Mouse (Mus musculus) embryonic facial prominence, embryonic 11.5 days (tissue): ENCODE measurements around the gene Rfx1. TPM values are rescaled to one million over a fixed set of nuclear protein-coding genes. Genes with fewer than 3 reads are reported as not detected.

Source experiments
- ATAC-seq: fragments of 200-750 bp; cut with Nextera tagmentation; replicated peaks from 2 replicates; pipeline ENCODE4 v1.8.0; 2017; ENCODE audit warnings: low read depth; ENCODE audit not compliant: insufficient number of reproducible peaks, low FRiP score, low TSS enrichment
- DNase-seq: peaks from one replicate; pipeline ENCODE4 v3.0.0-alpha.2; 2015; ENCODE audit warnings: low spot score
- H3K27ac ChIP-seq: fragments of 300-500 bp; sonication (generic); replicated peaks from 2 replicates; pipeline ENCODE4 v1.5.1; 2014; ENCODE audit warnings: mild to moderate bottlenecking, low read depth, low read length, control low read depth
- H3K27me3 ChIP-seq: fragments of 300-500 bp; sonication (generic); 2 replicates; pipeline ENCODE4 v1.6.1; 2014; ENCODE audit warnings: mild to moderate bottlenecking, low read length, moderate library complexity, mixed read lengths; ENCODE audit not compliant: control insufficient read depth, insufficient read depth
- H3K36me3 ChIP-seq: fragments of 300-500 bp; sonication (generic); replicated peaks from 2 replicates; pipeline ENCODE4 v1.6.1; 2014; ENCODE audit warnings: low read depth, mild to moderate bottlenecking, low read length, moderate library complexity, mixed read lengths; ENCODE audit not compliant: control insufficient read depth, insufficient read depth
- H3K4me1 ChIP-seq: fragments of 300-500 bp; sonication (generic); 2 replicates; pipeline ENCODE4 v1.6.1; 2014; ENCODE audit warnings: low read length, mixed read lengths; ENCODE audit not compliant: control insufficient read depth, insufficient read depth
- H3K4me2 ChIP-seq: fragments of 300-500 bp; sonication (generic); 2 replicates; pipeline ENCODE4 v1.6.1; 2014; ENCODE audit warnings: low read depth, mild to moderate bottlenecking, control low read depth, low read length, moderate library complexity
- H3K4me3 ChIP-seq: fragments of 300-500 bp; sonication (generic); 2 replicates; pipeline ENCODE4 v1.5.1; 2014; ENCODE audit warnings: low read depth, low read length, control low read depth
- H3K9ac ChIP-seq: fragments of 300-500 bp; sonication (generic); replicated peaks from 2 replicates; pipeline ENCODE4 v1.6.1; 2014; ENCODE audit warnings: mild to moderate bottlenecking, control low read depth, low read length
- H3K9me3 ChIP-seq: fragments of 300-500 bp; sonication (generic); replicated peaks from 2 replicates; pipeline ENCODE4 v1.6.1; 2016; ENCODE audit warnings: mild to moderate bottlenecking, low read length, inconsistent platforms, mixed read lengths; ENCODE audit not compliant: control insufficient read depth
- WGBS: fragments of 180-500 bp; shearing (Covaris S2); extraction: QIAGEN DNeasy Blood & Tissue Kit; methylation state at CpG from one replicate; pipeline ENCODE4 v1.1.7; 2014; 5-methylcytosine and 5-hydroxymethylcytosine counted together
- polyA plus RNA-seq: library from polyadenylated mRNA; unstranded; fragments of >200 nt; fragmentation: Nextera tagmentation; extraction: Ambion mirVana; gene quantifications from 2 replicates; pipeline ENCODE4 v1.2.1, GENCODE M21; 2014

Rfx1 gene
- polyA plus RNA-seq, 1 experiment from 2014 or later: 7.5 TPM

DNA sequence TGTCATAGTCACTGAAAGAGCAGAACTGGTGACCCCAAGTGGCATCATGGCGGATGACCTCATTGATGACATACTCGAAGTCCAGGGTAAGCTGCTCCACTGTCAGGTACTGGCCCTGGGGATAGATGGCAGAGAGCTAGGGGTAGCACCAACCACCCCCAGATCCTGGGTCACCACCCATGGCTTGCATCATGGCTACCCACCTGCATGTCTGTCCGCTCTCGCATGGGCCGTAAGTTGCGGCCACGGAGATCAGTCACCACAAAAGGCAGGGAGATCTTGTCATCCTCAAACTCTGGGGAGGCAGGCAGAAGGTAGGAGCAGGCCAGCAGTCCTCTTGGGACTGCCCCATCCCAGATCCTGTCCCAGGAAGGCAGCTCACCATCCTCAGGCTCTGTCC, 31.7 kb downstream of the Rfx1 start:
- no peak for ATAC-seq
- no peak overlapping the region for H3K27ac ChIP-seq
- 96% methylated on average over 7 of the region's 7 CpGs for WGBS
- DNase-seq: no peak
- peaks cover 2% of the 10 kb centered on the region; the same call in 1 of the 2 replicates for H3K4me1 ChIP-seq
- no peak overlapping the region for H3K4me3 ChIP-seq
- no peak overlapping the region for H3K9ac ChIP-seq
- no peaks in the 10 kb centered on the region for H3K9me3 ChIP-seq
- no peaks in the 10 kb centered on the region for H3K27me3 ChIP-seq
- no peak overlapping the region for H3K4me2 ChIP-seq
- peaks cover 10% of the 10 kb centered on the region for H3K36me3 ChIP-seq

DNA sequence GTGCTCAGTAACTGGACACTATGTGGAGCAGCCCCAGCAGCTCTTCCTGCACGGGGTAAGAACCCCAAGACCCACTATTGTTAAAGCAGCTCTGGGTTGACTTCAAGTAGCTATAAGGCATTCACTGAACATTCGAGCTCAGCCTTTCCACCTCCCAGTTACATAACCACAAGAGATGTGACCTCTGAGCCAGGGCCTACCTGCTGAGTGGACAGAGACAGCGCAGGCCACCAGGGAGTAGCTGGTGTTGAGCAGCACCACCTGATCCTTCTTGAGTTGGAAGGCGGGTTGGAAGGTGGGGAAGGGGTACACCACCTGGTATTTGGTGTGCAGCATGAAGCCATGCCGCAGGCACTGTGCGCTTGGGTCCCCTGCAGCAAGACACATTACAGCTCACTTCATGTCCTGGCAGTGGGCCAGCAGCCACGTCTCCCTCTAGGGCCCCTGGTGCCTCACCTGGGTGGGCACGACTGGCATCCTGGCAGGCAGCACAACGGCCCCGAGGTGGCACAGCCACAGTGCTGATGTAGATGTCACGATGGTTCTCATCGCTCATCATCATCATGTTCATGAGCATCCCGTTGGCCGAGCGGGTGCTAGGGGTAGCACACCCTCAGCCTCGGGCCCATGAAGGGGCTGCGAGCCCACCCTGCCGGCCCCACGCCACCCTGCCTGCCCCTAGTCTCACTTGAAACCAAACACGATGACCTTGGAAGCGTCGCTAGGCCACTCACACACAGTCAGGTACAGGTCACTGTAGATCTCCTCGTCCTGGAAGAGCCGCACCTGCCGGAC, 35.0 kb downstream of the Rfx1 start:
- no peak overlapping the region for H3K4me3 ChIP-seq
- H3K27ac ChIP-seq: no peak overlapping the region
- peaks cover 10% of the 10 kb centered on the region for H3K36me3 ChIP-seq
- H3K4me1 ChIP-seq: peaks cover 4% of the 10 kb centered on the region; the same call in 1 of the 2 replicates
- H3K9ac ChIP-seq: no peak overlapping the region
- DNase-seq (no peak), ATAC-seq (no peak)
- 93% methylated on average over 25 of the region's 25 CpGs for WGBS
- no peak overlapping the region for H3K4me2 ChIP-seq
- no peaks in the 10 kb centered on the region for H3K27me3 ChIP-seq
- H3K9me3 ChIP-seq: no peaks in the 10 kb centered on the region

DNA sequence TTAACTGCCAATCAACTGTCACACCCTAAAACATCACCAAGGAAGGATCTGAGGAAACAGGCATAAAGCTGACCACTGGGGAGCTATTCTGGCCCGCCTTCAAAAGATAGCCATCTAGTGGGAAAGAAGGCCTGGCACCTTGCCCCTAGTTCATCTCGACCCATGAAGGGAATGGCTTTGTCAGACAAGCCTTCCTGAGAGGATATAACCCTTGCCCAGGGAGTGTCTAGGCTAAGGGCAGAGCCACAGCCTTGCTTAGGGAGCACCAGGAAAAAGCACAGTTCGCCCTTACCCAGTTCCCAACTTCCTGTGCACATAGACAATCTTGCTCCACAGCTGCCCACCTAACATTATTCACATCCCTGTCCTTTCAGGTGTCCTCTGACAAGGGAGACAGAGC, 37.0 kb downstream of the Rfx1 start:
- H3K4me1 ChIP-seq: peaks cover 4% of the 10 kb centered on the region; the same call in 1 of the 2 replicates
- H3K9me3 ChIP-seq: no peaks in the 10 kb centered on the region
- DNase-seq (no peak), ATAC-seq (no peak)
- peak overlapping the region; percentile 69 for H3K4me3 ChIP-seq
- H3K27ac ChIP-seq: no peak overlapping the region
- H3K9ac ChIP-seq: peak overlapping the region; percentile 90
- peak overlapping the region; percentile 66 for H3K4me2 ChIP-seq
- 63% methylated on average over 3 of the region's 3 CpGs for WGBS
- no peaks in the 10 kb centered on the region for H3K27me3 ChIP-seq
- 0 out of 2 replicates have a peak, but pooled peaks cover 2% of the 10 kb centered on the region for H3K36me3 ChIP-seq

DNA sequence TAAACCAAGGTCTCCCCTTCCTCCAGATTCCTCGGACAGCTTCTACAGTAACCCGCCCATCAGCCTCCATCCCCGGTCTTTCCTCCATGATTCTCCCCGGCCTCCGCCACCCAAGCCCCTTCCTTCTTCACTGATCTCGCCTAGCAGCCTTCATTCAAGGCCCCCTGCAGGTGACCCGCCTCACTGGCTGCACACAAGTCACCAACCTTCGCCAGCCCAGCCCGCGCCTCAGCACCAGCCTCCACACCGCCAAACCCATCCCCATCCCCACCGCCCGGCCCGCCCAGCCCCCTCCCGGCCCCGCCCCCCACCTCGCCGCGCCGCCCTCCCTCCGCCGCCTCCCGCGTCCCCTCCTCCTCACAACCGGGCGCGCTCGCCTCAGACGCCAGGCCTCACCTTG, 37.6 kb downstream of the Rfx1 start:
- Histone ChIP-seq H3K27me3 (no peaks in the 10 kb centered on the region), H3K4me3 (peak overlapping the region; percentile 69), H3K4me2 (peak overlapping the region; percentile 66), H3K36me3 (no peaks in the 10 kb centered on the region), H3K9ac (peak overlapping the region; percentile 90), H3K4me1 (peaks cover 4% of the 10 kb centered on the region; the same call in 1 of the 2 replicates), H3K27ac (peak overlapping the region; percentile 89), H3K9me3 (no peaks in the 10 kb centered on the region)
- ATAC-seq (peak; percentile 83), DNase-seq (peak; percentile 80)
- WGBS: 1% methylated on average over 25 of the region's 29 CpGs

DNA sequence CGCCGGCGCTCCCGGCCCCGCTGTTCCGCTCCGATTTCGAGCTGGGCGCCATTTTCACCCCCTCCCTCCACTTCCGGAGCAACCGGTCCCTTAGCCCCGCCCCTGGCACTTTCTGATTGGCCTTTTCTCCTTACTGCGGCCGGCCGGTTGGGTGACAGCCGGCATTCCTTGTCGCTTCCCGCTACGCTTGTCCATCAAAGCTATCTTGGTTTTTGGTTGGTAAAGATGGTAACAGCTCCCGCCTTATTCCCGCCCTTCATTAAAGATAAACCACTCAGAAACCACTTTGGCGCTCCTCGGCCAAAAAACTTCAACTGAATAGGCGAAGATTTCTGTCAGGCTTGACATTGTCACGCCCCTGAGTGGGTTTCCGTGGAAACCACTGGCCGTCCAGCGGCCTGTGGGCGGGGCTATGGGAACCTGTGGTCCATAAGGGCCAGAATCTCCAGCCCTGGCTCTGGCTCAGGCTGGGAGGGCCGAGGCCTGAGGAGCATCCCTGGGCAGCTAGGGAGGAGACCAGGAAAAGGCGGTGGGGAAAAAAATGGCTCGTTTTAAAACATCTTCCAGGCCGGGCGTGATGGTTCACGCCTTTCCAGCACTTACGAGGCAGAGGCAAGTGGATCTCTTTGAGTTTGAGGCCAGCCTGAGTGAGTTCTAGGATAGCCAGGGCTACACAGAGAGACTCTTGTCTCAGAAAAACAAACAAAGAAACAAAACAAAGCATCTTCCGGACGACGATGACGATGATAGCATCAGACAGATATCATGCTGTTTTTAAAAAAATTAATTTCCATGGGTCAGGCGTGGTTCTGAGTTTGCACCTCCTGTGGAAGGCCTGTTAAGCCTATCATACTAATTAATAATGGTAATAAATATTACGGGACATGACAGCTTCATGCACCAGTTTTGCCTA, 38.3 kb downstream of the Rfx1 start, which contains the start of gene Dcaf15:
Dcaf15 (minus strand) TSS at position 72 of the 913 bp plus-strand sequence.
- ATAC-seq (peak; percentile 92), DNase-seq (peak; percentile 99)
- H3K27ac ChIP-seq: peak within 1 kb of the TSS; percentile 89
- no peaks in the 10 kb centered on the region for H3K36me3 ChIP-seq
- peak within 1 kb of the TSS; percentile 69 for H3K4me3 ChIP-seq
- peak within 1 kb of the TSS; percentile 66 for H3K4me2 ChIP-seq
- 8% methylated on average over 42 of the region's 42 CpGs for WGBS
- no peaks in the 10 kb centered on the region for H3K9me3 ChIP-seq
- H3K9ac ChIP-seq: peak within 1 kb of the TSS; percentile 90
- no peaks in the 10 kb centered on the region for H3K27me3 ChIP-seq
- peaks cover 4% of the 10 kb centered on the region; the same call in 1 of the 2 replicates for H3K4me1 ChIP-seq

DNA sequence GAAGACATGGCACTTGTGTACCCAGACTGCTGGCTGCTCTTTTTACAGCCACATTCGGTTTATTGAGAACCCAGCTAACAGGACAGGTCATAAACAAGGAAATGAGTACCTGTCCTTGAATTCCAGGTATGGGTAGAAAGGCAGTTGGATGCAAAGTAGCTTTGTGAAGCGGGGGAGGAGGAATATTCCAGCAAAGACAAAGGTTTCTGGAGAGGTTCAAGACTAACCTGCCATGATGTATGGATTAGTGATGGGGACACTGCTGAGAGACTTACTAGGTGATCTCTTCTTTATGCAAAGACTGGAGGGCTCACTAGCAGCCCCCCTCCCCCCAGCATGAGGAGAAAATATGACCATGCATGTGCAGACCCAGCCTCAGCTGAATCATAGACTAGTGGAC, 39.0 kb downstream of the Rfx1 start:
- no peaks in the 10 kb centered on the region for H3K9me3 ChIP-seq
- H3K27ac ChIP-seq: no peak overlapping the region
- ATAC-seq (no peak), DNase-seq (no peak)
- peaks cover 4% of the 10 kb centered on the region; the same call in 1 of the 2 replicates for H3K4me1 ChIP-seq
- H3K4me3 ChIP-seq: no peak overlapping the region
- no peak overlapping the region for H3K4me2 ChIP-seq
- H3K9ac ChIP-seq: no peak overlapping the region
- no peaks in the 10 kb centered on the region for H3K36me3 ChIP-seq
- 89% methylated on average over 2 of the region's 2 CpGs for WGBS
- no peaks in the 10 kb centered on the region for H3K27me3 ChIP-seq

DNA sequence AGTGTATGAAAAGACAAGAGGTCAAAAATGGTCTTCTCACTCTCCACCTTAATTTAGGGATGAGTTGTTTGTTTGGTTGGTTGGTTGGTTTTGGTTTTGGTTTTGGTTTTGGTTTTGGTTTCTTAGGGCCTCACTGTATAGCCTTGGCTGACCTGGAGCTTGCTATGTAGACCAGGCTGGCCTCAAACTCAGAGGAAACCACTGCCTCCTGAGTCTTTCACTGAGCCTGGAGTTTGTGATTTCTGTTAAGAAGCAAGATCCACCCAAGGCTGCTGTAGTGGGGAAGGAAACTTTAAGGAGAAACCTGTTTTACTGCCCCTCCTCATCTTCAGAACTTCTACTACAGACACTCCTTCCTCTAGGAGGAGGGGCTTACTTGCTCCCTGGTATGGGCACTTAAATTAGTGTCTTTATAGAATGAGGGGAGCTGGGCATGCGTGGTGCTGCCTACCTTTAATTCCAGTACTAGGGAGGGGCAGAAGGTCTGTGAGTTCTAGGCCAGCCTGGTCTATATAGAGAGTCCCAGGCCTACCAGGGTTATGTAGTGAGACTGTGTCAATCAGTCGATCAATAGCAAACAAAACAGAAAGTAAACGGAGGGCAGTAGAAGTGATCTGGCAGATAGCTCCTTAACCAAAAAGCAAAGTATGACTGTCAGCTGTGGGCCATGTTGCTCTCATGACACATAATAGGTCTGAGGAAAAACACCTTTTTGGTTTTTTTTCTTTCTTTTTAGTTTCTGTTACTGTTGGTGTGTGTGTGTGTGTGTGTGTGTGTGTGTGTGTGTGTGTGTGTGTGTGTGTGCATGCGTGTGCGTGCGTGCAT, 39.8 kb downstream of the Rfx1 start:
- no peak overlapping the region for H3K27ac ChIP-seq
- no peak overlapping the region for H3K9ac ChIP-seq
- no peak for DNase-seq
- WGBS: 91% methylated on average over 6 of the region's 6 CpGs
- H3K36me3 ChIP-seq: no peaks in the 10 kb centered on the region
- no peak for ATAC-seq
- peaks cover 4% of the 10 kb centered on the region; the same call in 1 of the 2 replicates for H3K4me1 ChIP-seq
- no peak overlapping the region for H3K4me2 ChIP-seq
- H3K9me3 ChIP-seq: no peaks in the 10 kb centered on the region
- H3K27me3 ChIP-seq: no peaks in the 10 kb centered on the region
- no peak overlapping the region for H3K4me3 ChIP-seq
